Mouse (Mus musculus) midbrain, embryonic 16.5 days (tissue): ENCODE data around the gene Gm17364. TPM values are rescaled to one million over a fixed set of nuclear protein-coding genes. Genes with fewer than 3 reads are reported as not detected.
"Not testable (repeated sequence)": the region's sequence is repeated elsewhere in the genome, so short reads cannot be mapped to it uniquely, and the experiment has no call there.

Experiments used
- ATAC-seq: fragments of 200-750 bp; cut with Nextera tagmentation; 2 replicates; pipeline ENCODE4 v1.8.0; 2017; ENCODE audit warnings: moderate TSS enrichment
- H3K27ac ChIP-seq: fragments of 300-500 bp; sonication (generic); 2 replicates; pipeline ENCODE4 v1.5.1; 2014; ENCODE audit warnings: mild to moderate bottlenecking, low read length, mixed read lengths
- H3K27me3 ChIP-seq: fragments of 300-500 bp; sonication (generic); 2 replicates; pipeline ENCODE4 v1.6.1; 2014; ENCODE audit warnings: low read depth, low read length, mixed read lengths; ENCODE audit not compliant: control insufficient read depth, insufficient read depth
- H3K36me3 ChIP-seq: fragments of 300-500 bp; sonication (generic); 2 replicates; pipeline ENCODE4 v1.6.1; 2014; ENCODE audit warnings: mild to moderate bottlenecking, low read length, moderate library complexity, mixed read lengths; ENCODE audit not compliant: control insufficient read depth, insufficient read depth
- H3K4me1 ChIP-seq: fragments of 300-500 bp; sonication (generic); 2 replicates; pipeline ENCODE4 v1.6.1; 2014; ENCODE audit warnings: mild to moderate bottlenecking, low read length, mixed read lengths; ENCODE audit not compliant: control insufficient read depth, insufficient read depth
- H3K4me2 ChIP-seq: fragments of 300-500 bp; sonication (generic); 2 replicates; pipeline ENCODE4 v1.6.1; 2014; ENCODE audit warnings: mild to moderate bottlenecking, low read length, mixed read lengths
- H3K4me3 ChIP-seq: fragments of 300-500 bp; sonication (generic); 2 replicates; pipeline ENCODE4 v1.5.1; 2014; ENCODE audit warnings: low read depth, mild to moderate bottlenecking, low read length, moderate library complexity, mixed read lengths
- H3K9ac ChIP-seq: fragments of 300-500 bp; sonication (generic); 2 replicates; pipeline ENCODE4 v1.6.1; 2014; ENCODE audit warnings: low read depth, low read length, mixed read lengths
- H3K9me3 ChIP-seq: fragments of 300-500 bp; sonication (generic); replicated peaks from 2 replicates; pipeline ENCODE4 v1.6.1; 2014; ENCODE audit warnings: mild to moderate bottlenecking, low read length, mixed read lengths; ENCODE audit not compliant: control insufficient read depth, poor library complexity, severe bottlenecking
- WGBS: fragments of 180-500 bp; shearing (Covaris S2); extraction: QIAGEN DNeasy Blood & Tissue Kit; methylation state at CpG from one replicate; pipeline ENCODE4 v1.1.7; 2014; 5-methylcytosine and 5-hydroxymethylcytosine counted together
- polyA plus RNA-seq: library from polyadenylated mRNA; unstranded; fragments of >200 nt; fragmentation: Nextera tagmentation; extraction: Ambion mirVana; gene quantifications from 2 replicates; pipeline ENCODE4 v1.2.1, GENCODE M21; 2015

The Gm17364 gene
- polyA plus RNA-seq, 1 experiment from 2014 or later: not detected

GRCm38 (mm10) chr13:41257851-41258250 is 15.9 kb downstream of the Gm17364 start:
- no peaks in the 10 kb centered on the region for H3K9me3 ChIP-seq
- H3K36me3 ChIP-seq: no peaks in the 10 kb centered on the region
- H3K27me3 ChIP-seq: no peaks in the 10 kb centered on the region
- no peak overlapping the region for H3K27ac ChIP-seq
- 84% methylated on average over 4 of the region's 4 CpGs for WGBS
- H3K9ac ChIP-seq: no peak overlapping the region
- H3K4me2 ChIP-seq: no peak overlapping the region
- no peaks in the 10 kb centered on the region for H3K4me1 ChIP-seq
- ATAC-seq: no peak
- H3K4me3 ChIP-seq: no peak overlapping the region

GRCm38 (mm10) chr13:41256962-41257361 is 16.8 kb downstream of the Gm17364 start:
- Histone ChIP-seq H3K27me3 (no peaks in the 10 kb centered on the region), H3K4me1 (peaks cover 2% of the 10 kb centered on the region; the same call in 1 of the 2 replicates), H3K9ac (no peak overlapping the region), H3K36me3 (no peaks in the 10 kb centered on the region), H3K9me3 (no peaks in the 10 kb centered on the region), H3K4me3 (no peak overlapping the region), H3K4me2 (no peak overlapping the region), H3K27ac (no peak overlapping the region)
- 96% methylated on average over 3 of the region's 3 CpGs for WGBS
- ATAC-seq: no peak

GRCm38 (mm10) chr13:41256126-41256525 is 17.7 kb downstream of the Gm17364 start:
- H3K4me3 ChIP-seq: no peak overlapping the region
- H3K9ac ChIP-seq: no peak overlapping the region
- H3K27me3 ChIP-seq: no peaks in the 10 kb centered on the region
- no peaks in the 10 kb centered on the region for H3K9me3 ChIP-seq
- ATAC-seq: no peak
- no peaks in the 10 kb centered on the region for H3K36me3 ChIP-seq
- H3K27ac ChIP-seq: no peak overlapping the region
- H3K4me2 ChIP-seq: no peak overlapping the region
- peaks cover 9% of the 10 kb centered on the region for H3K4me1 ChIP-seq
- 51% methylated on average over 5 of the region's 5 CpGs for WGBS

GRCm38 (mm10) chr13:41252736-41253135 is 21.0 kb downstream of the Gm17364 start:
- Histone ChIP-seq H3K9me3 (no peaks in the 10 kb centered on the region), H3K36me3 (no peaks in the 10 kb centered on the region), H3K27me3 (no peaks in the 10 kb centered on the region), H3K4me3 (no peak overlapping the region), H3K27ac (no peak overlapping the region), H3K9ac (no peak overlapping the region), H3K4me2 (no peak overlapping the region), H3K4me1 (peaks cover 13% of the 10 kb centered on the region)
- 93% methylated on average over 7 of the region's 7 CpGs for WGBS
- no peak for ATAC-seq

GRCm38 (mm10) chr13:41252141-41252540 is 21.6 kb downstream of the Gm17364 start:
- Histone ChIP-seq H3K4me3 (no peak overlapping the region), H3K9ac (no peak overlapping the region), H3K27ac (no peak overlapping the region), H3K9me3 (no peaks in the 10 kb centered on the region), H3K4me1 (peaks cover 13% of the 10 kb centered on the region), H3K36me3 (no peaks in the 10 kb centered on the region), H3K27me3 (no peaks in the 10 kb centered on the region), H3K4me2 (peak overlapping the region; percentile 8; the same call in 1 of the 2 replicates)
- WGBS: 86% methylated on average over 6 of the region's 6 CpGs
- ATAC-seq: no peak

- no peak overlapping the region for H3K9ac ChIP-seq
- no peaks in the 10 kb centered on the region for H3K36me3 ChIP-seq
- H3K4me3 ChIP-seq: no peak overlapping the region
- H3K4me1 ChIP-seq: peaks cover 13% of the 10 kb centered on the region
- no peaks in the 10 kb centered on the region for H3K9me3 ChIP-seq
- H3K27me3 ChIP-seq: no peaks in the 10 kb centered on the region
- no peak overlapping the region for H3K27ac ChIP-seq
- 84% methylated on average over 5 of the region's 5 CpGs for WGBS
- no peak for ATAC-seq
- H3K4me2 ChIP-seq: peak overlapping the region; percentile 8; the same call in 1 of the 2 replicates
These were observed 22.1 kb downstream of the Gm17364 start for GRCm38 (mm10) chr13:41251667-41252066.

- WGBS: 97% methylated on average over 5 of the region's 5 CpGs
- not testable (repeated sequence) for H3K9ac ChIP-seq, H3K27ac ChIP-seq, H3K36me3 ChIP-seq, H3K27me3 ChIP-seq, ATAC-seq, H3K9me3 ChIP-seq, H3K4me3 ChIP-seq
- H3K4me2 ChIP-seq: peak overlapping the region; percentile 60
- peaks cover 13% of the 10 kb centered on the region for H3K4me1 ChIP-seq
These were observed 22.5 kb downstream of the Gm17364 start for GRCm38 (mm10) chr13:41251232-41251631.

GRCm38 (mm10) chr13:41250318-41250981 is 23.3 kb downstream of the Gm17364 start:
- Histone ChIP-seq H3K36me3 (no peaks in the 10 kb centered on the region), H3K9me3 (no peaks in the 10 kb centered on the region), H3K9ac (peak overlapping the region; percentile 89), H3K27ac (peak overlapping the region; percentile 92), H3K27me3 (no peaks in the 10 kb centered on the region), H3K4me2 (peak overlapping the region; percentile 60), H3K4me1 (peaks cover 13% of the 10 kb centered on the region), H3K4me3 (peak overlapping the region; percentile 72)
- 2% methylated on average over 27 of the region's 27 CpGs for WGBS
- no peak; the same call in 1 of the 2 replicates for ATAC-seq

- peak; percentile 99 for ATAC-seq
- Histone ChIP-seq H3K36me3 (no peaks in the 10 kb centered on the region), H3K27ac (peak within 1 kb of the TSS; percentile 92), H3K9me3 (no peaks in the 10 kb centered on the region), H3K9ac (peak within 1 kb of the TSS; percentile 89), H3K4me3 (peak within 1 kb of the TSS; percentile 72), H3K27me3 (no peaks in the 10 kb centered on the region), H3K4me1 (peaks cover 13% of the 10 kb centered on the region), H3K4me2 (peak within 1 kb of the TSS; percentile 63)
- WGBS: 0% methylated on average over 56 of the region's 78 CpGs
These were observed 24.0 kb downstream of the Gm17364 start, which contains the start of gene Smim13 for GRCm38 (mm10) chr13:41249538-41250317. Gene Smim13, plus strand, starts transcription at chr13:41249844.
